Mouse (Mus musculus) heart, postnatal 0 days (tissue): Measurements from ENCODE around the gene Dop1a. TPM values are rescaled to one million over a fixed set of nuclear protein-coding genes. Genes with fewer than 3 reads are reported as not detected.

ENCODE experiments used
- ATAC-seq: fragments of 200-750 bp; cut with Nextera tagmentation; 2 replicates; pipeline ENCODE4 v1.8.0; 2017; ENCODE audit warnings: low read depth, moderate number of reproducible peaks, moderate library complexity; ENCODE audit not compliant: insufficient read depth
- DNase-seq: peaks from one replicate; pipeline ENCODE4 v3.0.0-alpha.2; 2016; ENCODE audit warnings: low spot score
- H3K27ac ChIP-seq: fragments of 300-500 bp; sonication (generic); 2 replicates; pipeline ENCODE4 v1.5.1; 2014; ENCODE audit warnings: low read depth, mild to moderate bottlenecking
- H3K27me3 ChIP-seq: fragments of 300-500 bp; sonication (generic); 2 replicates; pipeline ENCODE4 v1.6.1; 2014; ENCODE audit warnings: low read length, mixed read lengths; ENCODE audit not compliant: control insufficient read depth, insufficient read depth
- H3K36me3 ChIP-seq: fragments of 300-500 bp; sonication (generic); replicated peaks from 2 replicates; pipeline ENCODE4 v1.6.1; 2014; ENCODE audit warnings: low read length, mixed read lengths; ENCODE audit not compliant: control insufficient read depth, insufficient read depth
- H3K4me1 ChIP-seq: fragments of 300-500 bp; sonication (generic); 2 replicates; pipeline ENCODE4 v1.6.1; 2014; ENCODE audit warnings: antibody characterized with exemption; ENCODE audit not compliant: control insufficient read depth, insufficient read depth
- H3K4me2 ChIP-seq: fragments of 300-500 bp; sonication (generic); 2 replicates; pipeline ENCODE4 v1.6.1; 2014; ENCODE audit warnings: low read depth, mild to moderate bottlenecking, low read length, moderate library complexity
- H3K4me3 ChIP-seq: fragments of 300-500 bp; sonication (generic); 2 replicates; pipeline ENCODE4 v1.5.1; 2014; ENCODE audit warnings: low read depth, low read length
- H3K9ac ChIP-seq: fragments of 300-500 bp; sonication (generic); replicated peaks from 2 replicates; pipeline ENCODE4 v1.6.1; 2014; ENCODE audit warnings: low read depth, low read length, mixed read lengths
- H3K9me3 ChIP-seq: fragments of 300-500 bp; sonication (generic); replicated peaks from 2 replicates; pipeline ENCODE4 v1.6.1; 2016; ENCODE audit warnings: low read length; ENCODE audit not compliant: control insufficient read depth
- CTCF ChIP-seq: IDR thresholded peaks from 2 replicates; pipeline ENCODE4 v1.5.1; 2016; ENCODE audit warnings: antibody characterized with exemption, control low read depth, low read depth
- EP300 ChIP-seq: IDR thresholded peaks from 2 replicates; pipeline ENCODE4 v1.6.1; 2016; ENCODE audit warnings: antibody characterized with exemption, low read depth
- WGBS: fragments of 180-500 bp; shearing (Covaris S2); extraction: QIAGEN DNeasy Blood & Tissue Kit; methylation state at CpG from one replicate; pipeline ENCODE4 v1.1.7; 2014; 5-methylcytosine and 5-hydroxymethylcytosine counted together
- polyA plus RNA-seq: library from polyadenylated mRNA; unstranded; fragments of >200 nt; fragmentation: Nextera tagmentation; extraction: Ambion mirVana; gene quantifications from 2 replicates; pipeline ENCODE4 v1.2.1, GENCODE M21; 2015
- total RNA-seq: library from RNA; depleted of rRNA; stranded (reverse); fragments of >200 nt; gene quantifications from 2 replicates; pipeline ENCODE4 v1.2.3, GENCODE M21; 2014; ENCODE audit warnings: low replicate concordance

The Dop1a gene
- total and polyA plus RNA-seq, 2 experiments from 2014 or later: 8.2 to 23.1 TPM

DNA sequence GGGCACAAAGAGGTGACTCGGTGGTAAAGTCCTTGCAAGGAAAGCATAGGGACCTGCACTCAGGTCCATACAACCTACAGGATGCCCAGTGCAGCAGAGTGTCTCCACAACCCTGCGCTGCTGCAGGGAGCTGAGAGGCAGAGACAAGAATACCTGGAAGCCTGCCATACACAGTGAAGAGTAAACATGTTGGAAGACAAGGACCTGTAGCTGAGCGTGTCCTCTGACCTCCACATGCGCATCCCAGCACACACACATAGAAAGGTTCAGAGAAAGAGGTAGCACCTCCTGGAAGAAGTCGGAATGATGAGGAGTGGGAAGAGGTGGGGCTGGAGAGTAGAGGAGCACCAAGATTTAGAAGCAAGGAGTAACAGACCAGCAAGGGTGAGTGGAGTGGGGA, 67.1 kb downstream of the Dop1a start:
- Histone ChIP-seq H3K9me3 (no peaks in the 10 kb centered on the region), H3K27me3 (no peaks in the 10 kb centered on the region), H3K36me3 (peaks cover 41% of the 10 kb centered on the region), H3K4me1 (no peaks in the 10 kb centered on the region), H3K4me2 (no peak overlapping the region), H3K9ac (no peak overlapping the region), H3K27ac (no peak overlapping the region), H3K4me3 (no peak overlapping the region)
- no peak for DNase-seq
- 89% methylated on average over 5 of the region's 5 CpGs for WGBS
- no peak for TF ChIP-seq EP300
- TF ChIP-seq CTCF: no peak
- ATAC-seq: no peak

- DNase-seq (no peak), ATAC-seq (no peak)
- Histone ChIP-seq H3K9me3 (no peaks in the 10 kb centered on the region), H3K36me3 (peaks cover 64% of the 10 kb centered on the region), H3K9ac (no peak overlapping the region), H3K4me2 (no peak overlapping the region), H3K4me1 (no peaks in the 10 kb centered on the region), H3K27ac (no peak overlapping the region), H3K4me3 (no peak overlapping the region), H3K27me3 (no peaks in the 10 kb centered on the region)
- WGBS: 94% methylated on average over 3 of the region's 3 CpGs
- TF ChIP-seq EP300 (no peak), CTCF (no peak)
These were observed 76.5 kb downstream of the Dop1a start for GRCm38 (mm10) chr9:86543451-86543850.

DNA sequence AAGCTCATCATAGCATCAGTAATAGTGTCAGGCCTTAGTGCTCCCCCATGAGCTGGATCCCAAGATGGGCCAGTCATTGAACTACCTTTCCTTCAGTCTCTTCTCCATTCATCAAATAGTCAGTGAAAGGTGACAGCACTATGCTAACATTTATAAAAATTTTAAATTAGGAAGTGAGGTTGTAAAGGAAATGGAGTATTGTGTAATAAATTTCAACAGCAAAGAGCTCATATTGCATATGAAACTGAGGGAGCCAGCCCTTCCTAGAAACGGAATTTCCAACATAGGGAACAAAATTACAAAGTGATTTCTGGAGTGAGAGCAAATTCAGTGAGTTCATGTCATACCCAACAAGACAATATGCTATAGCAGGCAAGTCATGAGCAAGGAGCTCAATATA, 77.6 kb downstream of the Dop1a start:
- Histone ChIP-seq H3K4me1 (no peaks in the 10 kb centered on the region), H3K36me3 (peaks cover 73% of the 10 kb centered on the region), H3K4me2 (no peak overlapping the region), H3K4me3 (no peak overlapping the region), H3K27me3 (no peaks in the 10 kb centered on the region), H3K9ac (no peak overlapping the region), H3K9me3 (no peaks in the 10 kb centered on the region), H3K27ac (no peak overlapping the region)
- TF ChIP-seq EP300 (no peak), CTCF (no peak)
- 68% methylated on average over 1 of the region's 1 CpGs for WGBS
- ATAC-seq: no peak
- DNase-seq: no peak

DNA sequence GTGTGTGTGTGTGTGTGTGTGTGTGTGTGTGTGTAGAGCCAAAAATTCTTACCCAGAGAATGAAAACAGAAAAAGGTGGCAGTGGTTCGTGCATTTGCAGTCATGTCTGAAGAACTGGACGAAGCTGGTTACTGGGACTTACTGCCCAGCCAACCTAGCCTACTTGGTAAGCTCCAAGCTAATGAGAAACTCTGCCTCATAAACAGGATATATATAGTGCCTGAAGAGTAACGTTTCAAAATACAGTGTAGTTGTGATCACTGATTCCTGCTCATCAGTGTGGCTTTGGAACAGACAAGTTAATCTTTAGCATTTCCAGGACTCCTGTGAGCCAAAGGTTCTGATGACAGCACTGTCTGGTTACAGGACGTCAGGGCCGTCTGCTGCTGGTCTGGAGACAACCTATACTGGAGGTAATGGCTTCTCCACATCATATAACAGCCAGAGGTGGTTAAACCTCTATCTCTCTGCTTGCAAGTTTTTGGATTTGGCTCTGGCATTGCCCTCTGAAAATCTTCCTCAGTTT, 82.7 kb downstream of the Dop1a start:
- H3K4me1 ChIP-seq: no peaks in the 10 kb centered on the region
- no peak for ATAC-seq
- no peak for DNase-seq
- no peaks in the 10 kb centered on the region for H3K27me3 ChIP-seq
- no peak overlapping the region for H3K9ac ChIP-seq
- no peak overlapping the region for H3K27ac ChIP-seq
- peaks cover 70% of the 10 kb centered on the region for H3K36me3 ChIP-seq
- no peak overlapping the region for H3K4me3 ChIP-seq
- 77% methylated on average over 5 of the region's 5 CpGs for WGBS
- no peaks in the 10 kb centered on the region for H3K9me3 ChIP-seq
- H3K4me2 ChIP-seq: no peak overlapping the region
- TF ChIP-seq CTCF (no peak), EP300 (no peak)

DNA sequence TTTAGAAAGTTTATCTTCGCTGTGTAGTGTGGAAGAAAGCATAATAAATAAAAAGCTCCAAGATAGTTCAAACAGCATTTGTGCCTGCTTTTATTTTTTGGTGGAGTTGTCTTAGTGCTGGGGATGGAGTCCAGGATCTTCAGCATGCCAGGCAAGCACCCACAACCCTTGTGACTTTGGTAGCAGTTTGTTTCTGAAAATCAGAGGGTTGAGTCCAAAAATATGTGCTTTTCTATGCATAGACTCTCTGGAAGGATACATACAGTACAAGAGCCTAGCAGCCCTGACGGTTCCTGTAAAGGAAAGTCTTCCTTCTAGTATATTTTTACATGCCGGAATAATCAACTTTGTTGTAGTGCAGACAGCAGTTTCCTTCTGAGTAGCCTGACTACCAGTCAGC, 83.8 kb downstream of the Dop1a start:
- no peak for ATAC-seq
- no peaks in the 10 kb centered on the region for H3K4me1 ChIP-seq
- TF ChIP-seq CTCF: no peak
- no peak for TF ChIP-seq EP300
- no peak overlapping the region for H3K4me2 ChIP-seq
- H3K27ac ChIP-seq: no peak overlapping the region
- no peak for DNase-seq
- no peaks in the 10 kb centered on the region for H3K27me3 ChIP-seq
- H3K4me3 ChIP-seq: no peak overlapping the region
- peaks cover 69% of the 10 kb centered on the region for H3K36me3 ChIP-seq
- 90% methylated on average over 3 of the region's 3 CpGs for WGBS
- no peaks in the 10 kb centered on the region for H3K9me3 ChIP-seq
- H3K9ac ChIP-seq: no peak overlapping the region

DNA sequence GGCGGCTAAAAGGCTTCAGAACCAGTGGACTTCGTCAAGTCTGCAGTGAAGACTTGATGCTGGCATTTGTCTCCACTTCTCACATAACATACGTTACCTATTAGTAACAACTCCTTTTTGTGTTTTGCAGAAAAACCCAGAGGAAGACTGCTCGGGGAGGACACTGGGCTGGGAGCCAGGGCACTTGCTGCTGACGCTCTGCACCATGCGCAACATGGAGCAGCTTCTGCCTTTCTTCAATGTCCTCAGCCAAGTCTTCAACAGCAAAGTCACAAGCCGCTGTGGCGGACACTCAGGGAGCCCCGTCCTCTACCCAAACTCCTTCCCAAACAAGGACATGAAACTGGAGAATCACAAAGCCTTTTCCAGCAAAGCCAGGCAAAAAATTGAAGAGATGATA, 86.9 kb downstream of the Dop1a start:
- Histone ChIP-seq H3K9me3 (no peaks in the 10 kb centered on the region), H3K36me3 (peaks cover 71% of the 10 kb centered on the region)
- WGBS: 73% methylated on average over 9 of the region's 9 CpGs

More for the DNA sequence above, 86.9 kb downstream of the Dop1a start:
- ATAC-seq: no peak
- no peaks in the 10 kb centered on the region for H3K4me1 ChIP-seq
- TF ChIP-seq CTCF: no peak
- TF ChIP-seq EP300: no peak
- DNase-seq: no peak
- H3K27me3 ChIP-seq: no peaks in the 10 kb centered on the region
- no peak overlapping the region for H3K4me3 ChIP-seq
- no peak overlapping the region for H3K27ac ChIP-seq
- no peak overlapping the region for H3K4me2 ChIP-seq
- no peak overlapping the region for H3K9ac ChIP-seq
